ENCODE assay signal across 19 mouse cellular contexts in the genomic region with DNA sequence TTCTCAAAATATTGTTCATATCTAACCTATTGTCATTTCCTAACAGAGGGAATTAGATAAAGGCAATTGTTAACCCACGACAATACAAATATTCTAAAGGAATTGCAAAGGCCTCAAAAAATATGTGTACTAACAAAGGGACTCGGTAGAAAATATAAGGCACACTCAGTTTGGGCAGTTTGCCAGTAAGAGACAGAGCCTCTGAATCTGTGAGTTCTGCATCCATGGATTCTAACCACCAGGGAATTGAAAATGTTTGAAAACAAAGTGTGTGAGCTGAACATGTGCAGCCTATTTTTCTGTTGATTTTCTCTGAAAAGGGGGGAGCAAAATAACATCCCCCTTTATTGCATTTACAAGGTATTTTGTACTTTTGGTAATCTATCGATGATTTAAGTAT.
DNase-seq lines count a peak whose midpoint lies in the region; ATAC-seq and TF ChIP-seq lines count a peak whose summit lies in the region.
"Had no signal": no experiment of that assay in that cellular context is flagged by ENCODE, and none has a peak within 500 bp of the region (broad histone marks: within the 10 kb centered on the region; RNA-seq: fewer than 3 reads in every experiment).

No protein-coding gene starts in this region.

- peak; percentile 28 for DNase-seq in hindbrain, embryonic 14.5 days (ENCODE audit: low spot score)
- peak; percentile 27 for DNase-seq in midbrain, postnatal 0 days (ENCODE audit: low spot score)
- no peak for DNase-seq in adrenal gland, adult 2 months
- DNase-seq in spleen, adult 12 weeks (ENCODE audit: low spot score), result no peak
- DNase-seq: adrenal gland, adult 8-10 months; adrenal gland, postnatal 36 days; cerebellum, adult 11-12 months; cerebellum, adult 9-11 months; forebrain, postnatal 0 days; gastrocnemius, postnatal 14 days; heart, adult 2 months; heart, postnatal 14 days had no signal

- WGBS in hindbrain, embryonic 14.5 days, result 73% methylated on average over 3 of the region's 3 CpGs
- 81% methylated on average over 3 of the region's 3 CpGs for WGBS in hindbrain, embryonic 12.5 days
- WGBS in midbrain, postnatal 0 days, result 73% methylated on average over 3 of the region's 3 CpGs
- WGBS in midbrain, embryonic 15.5 days, result 70% methylated on average over 3 of the region's 3 CpGs
- WGBS in limb, embryonic 12.5 days, result 63% methylated on average over 3 of the region's 3 CpGs

- H3K27me3 ChIP-seq in hindbrain, embryonic 14.5 days (ENCODE audit: control insufficient read depth, insufficient read depth, low read length), result no peaks in the 10 kb centered on the region
- H3K27me3 ChIP-seq in hindbrain, embryonic 12.5 days, result no peaks in the 10 kb centered on the region
- H3K27me3 ChIP-seq in midbrain, postnatal 0 days (ENCODE audit: insufficient read depth, low read length), result no peaks in the 10 kb centered on the region
- no peaks in the 10 kb centered on the region for H3K27me3 ChIP-seq in midbrain, embryonic 15.5 days (replicated peaks)
- no peaks in the 10 kb centered on the region for H3K27me3 ChIP-seq in limb, embryonic 12.5 days
- H3K27me3 ChIP-seq: forebrain, embryonic 12.5 days; heart, embryonic 15.5 days had no signal

- no peak overlapping the region for H3K27ac ChIP-seq in hindbrain, embryonic 14.5 days
- no peak overlapping the region for H3K27ac ChIP-seq in hindbrain, embryonic 12.5 days
- H3K27ac ChIP-seq in midbrain, postnatal 0 days (ENCODE audit: low read depth, low read length), result no peak overlapping the region
- no peak overlapping the region for H3K27ac ChIP-seq in midbrain, embryonic 15.5 days
- H3K27ac ChIP-seq in limb, embryonic 12.5 days, result peak overlapping the region; percentile 37; the same call in 1 of the 2 replicates
- H3K27ac ChIP-seq: forebrain, embryonic 12.5 days; heart, adult 2 months; heart, embryonic 15.5 days had no signal

- no peak overlapping the region for H3K4me3 ChIP-seq in hindbrain, embryonic 14.5 days (replicated peaks; ENCODE audit: low read length)
- H3K4me3 ChIP-seq in hindbrain, embryonic 12.5 days, result no peak overlapping the region
- H3K4me3 ChIP-seq in midbrain, postnatal 0 days (ENCODE audit: low read depth, low read length), result no peak overlapping the region
- no peak overlapping the region for H3K4me3 ChIP-seq in midbrain, embryonic 15.5 days
- no peak overlapping the region for H3K4me3 ChIP-seq in limb, embryonic 12.5 days (replicated peaks)
- H3K4me3 ChIP-seq: forebrain, embryonic 12.5 days; heart, adult 2 months; heart, embryonic 15.5 days had no signal

- no peak for TF ChIP-seq CTCF in midbrain, postnatal 0 days (IDR thresholded peaks at IDR 0.05)

- H3K4me2 ChIP-seq in hindbrain, embryonic 14.5 days (replicated peaks), result no peak overlapping the region
- H3K4me2 ChIP-seq in hindbrain, embryonic 12.5 days (replicated peaks), result no peak overlapping the region
- no peak overlapping the region for H3K4me2 ChIP-seq in midbrain, postnatal 0 days (ENCODE audit: low read depth, low read length, poor library complexity, severe bottlenecking)
- no peak overlapping the region for H3K4me2 ChIP-seq in midbrain, embryonic 15.5 days
- H3K4me2 ChIP-seq in limb, embryonic 12.5 days, result no peak overlapping the region
- H3K4me2 ChIP-seq: forebrain, embryonic 12.5 days; heart, embryonic 11.5 days; heart, embryonic 15.5 days had no signal

- no peak for ATAC-seq in hindbrain, embryonic 14.5 days (ENCODE audit: low FRiP score)
- ATAC-seq in hindbrain, embryonic 12.5 days (ENCODE audit: low FRiP score), result no peak
- ATAC-seq in midbrain, postnatal 0 days (ENCODE audit: low FRiP score), result no peak
- no peak for ATAC-seq in midbrain, embryonic 15.5 days (replicated peaks)
- no peak for ATAC-seq in limb, embryonic 12.5 days (ENCODE audit: insufficient number of reproducible peaks, insufficient read depth, low FRiP score, low TSS enrichment, low read depth)
- ATAC-seq: forebrain, postnatal 0 days; hindbrain, embryonic 16.5 days had no signal

- no peaks in the 10 kb centered on the region for H3K4me1 ChIP-seq in hindbrain, embryonic 14.5 days (replicated peaks; ENCODE audit: control insufficient read depth, insufficient read depth, low read length)
- no peaks in the 10 kb centered on the region for H3K4me1 ChIP-seq in hindbrain, embryonic 12.5 days
- no peaks in the 10 kb centered on the region for H3K4me1 ChIP-seq in midbrain, postnatal 0 days (ENCODE audit: insufficient read depth, low read length)
- no peaks in the 10 kb centered on the region for H3K4me1 ChIP-seq in midbrain, embryonic 15.5 days
- H3K4me1 ChIP-seq in limb, embryonic 12.5 days (replicated peaks), result 0 out of 2 replicates have a peak, but pooled peaks cover 4% of the 10 kb centered on the region
- H3K4me1 ChIP-seq: forebrain, embryonic 12.5 days; heart, embryonic 15.5 days had no signal

- H3K9ac ChIP-seq in hindbrain, embryonic 14.5 days, result no peak overlapping the region
- no peak overlapping the region for H3K9ac ChIP-seq in hindbrain, embryonic 12.5 days
- no peak overlapping the region for H3K9ac ChIP-seq in midbrain, postnatal 0 days (replicated peaks; ENCODE audit: low read length, poor library complexity, severe bottlenecking)
- no peak overlapping the region for H3K9ac ChIP-seq in midbrain, embryonic 15.5 days
- no peak overlapping the region for H3K9ac ChIP-seq in limb, embryonic 12.5 days (replicated peaks)
- H3K9ac ChIP-seq: forebrain, embryonic 12.5 days; forebrain, postnatal 0 days; heart, embryonic 15.5 days had no signal

- H3K36me3 ChIP-seq in hindbrain, embryonic 14.5 days (replicated peaks; ENCODE audit: control insufficient read depth, insufficient read depth), result no peaks in the 10 kb centered on the region
- H3K36me3 ChIP-seq in hindbrain, embryonic 12.5 days, result no peaks in the 10 kb centered on the region
- H3K36me3 ChIP-seq in midbrain, postnatal 0 days (ENCODE audit: insufficient read depth, low read length), result no peaks in the 10 kb centered on the region
- H3K36me3 ChIP-seq in midbrain, embryonic 15.5 days (replicated peaks), result no peaks in the 10 kb centered on the region
- H3K36me3 ChIP-seq in limb, embryonic 12.5 days, result no peaks in the 10 kb centered on the region
- H3K36me3 ChIP-seq: forebrain, embryonic 12.5 days; heart, embryonic 15.5 days had no signal

- no peaks in the 10 kb centered on the region for H3K9me3 ChIP-seq in hindbrain, embryonic 14.5 days (ENCODE audit: control insufficient read depth, low read length)
- no peaks in the 10 kb centered on the region for H3K9me3 ChIP-seq in hindbrain, embryonic 12.5 days (replicated peaks)
- H3K9me3 ChIP-seq in midbrain, postnatal 0 days (ENCODE audit: low read length), result no peaks in the 10 kb centered on the region
- H3K9me3 ChIP-seq in midbrain, embryonic 15.5 days, result no peaks in the 10 kb centered on the region
- no peaks in the 10 kb centered on the region for H3K9me3 ChIP-seq in limb, embryonic 12.5 days
- H3K9me3 ChIP-seq: forebrain, embryonic 12.5 days; heart, embryonic 15.5 days had no signal

Comparison
In these comparisons a context has a peak if more than half of its experiments do, and no peak if none do; other contexts are left out.
1. DNase-seq: peak in hindbrain, embryonic 14.5 days (single experiment) and midbrain, postnatal 0 days (single experiment); none in adrenal gland, adult 2 months (single experiment) and spleen, adult 12 weeks (single experiment).